Mouse (Mus musculus) ES-Bruce4 (cell line): ENCODE data around the gene Htr1d. TPM values are rescaled to one million over a fixed set of nuclear protein-coding genes. Genes with fewer than 3 reads are reported as not detected.
A peak's percentile ranks its signal among the peaks of the same experiment; 100 is the strongest.

Source experiments
- H3K27ac ChIP-seq: 2 replicates; pipeline ENCODE4 v1.5.1; 2012; ENCODE audit warnings: low read length, inconsistent platforms; ENCODE audit not compliant: insufficient read depth
- H3K27me3 ChIP-seq: 2 replicates; pipeline ENCODE4 v1.6.1; 2012; ENCODE audit warnings: mild to moderate bottlenecking, low read length, inconsistent platforms; ENCODE audit not compliant: control insufficient read depth, poor library complexity, insufficient read depth, severe bottlenecking
- H3K36me3 ChIP-seq: 2 replicates; pipeline ENCODE4 v1.6.1; 2012; ENCODE audit warnings: inconsistent platforms, mild to moderate bottlenecking, low read length, moderate library complexity; ENCODE audit not compliant: control insufficient read depth, poor library complexity, insufficient read depth, severe bottlenecking
- H3K4me1 ChIP-seq: one replicate; pipeline ENCODE4 v1.8.1; 2011; ENCODE audit warnings: low read length; ENCODE audit not compliant: control insufficient read depth, insufficient read depth
- H3K4me3 ChIP-seq: 2 replicates; pipeline ENCODE4 v1.5.1; 2011; ENCODE audit warnings: low read depth, mild to moderate bottlenecking, low read length
- H3K9ac ChIP-seq: 2 replicates; pipeline ENCODE4 v1.6.1; 2012; ENCODE audit warnings: low read depth, mild to moderate bottlenecking, inconsistent platforms; ENCODE audit not compliant: poor library complexity, severe bottlenecking
- H3K9me3 ChIP-seq: replicated peaks from 2 replicates; pipeline ENCODE4 v1.6.1; 2012; ENCODE audit warnings: mild to moderate bottlenecking, low read length, inconsistent platforms; ENCODE audit not compliant: control insufficient read depth, poor library complexity, insufficient read depth, severe bottlenecking
- CTCF ChIP-seq: IDR thresholded peaks from one replicate; pipeline ENCODE4 v1.8.1; 2011; ENCODE audit warnings: low read depth, low read length
- EP300 ChIP-seq: IDR thresholded peaks from 2 replicates; pipeline ENCODE4 v1.6.1; 2011; ENCODE audit warnings: low read depth, low read length; ENCODE audit not compliant: insufficient read depth
- POLR2A ChIP-seq: IDR thresholded peaks from one replicate; pipeline ENCODE4 v1.8.1; 2011; ENCODE audit warnings: low read length; ENCODE audit not compliant: insufficient read depth
- polyA plus RNA-seq: library from polyadenylated mRNA; stranded (reverse); fragments of >200 nt; gene quantifications from 2 replicates; pipeline ENCODE4 v1.2.4, GENCODE M21; 2011; ENCODE audit warnings: low read depth; ENCODE audit not compliant: missing spikeins, insufficient read depth, insufficient read length

Htr1d gene
- polyA plus RNA-seq, 1 experiment = 1.1 TPM

GRCm38 (mm10) chr4:136456516-136457218, 33.3 kb downstream of the Htr1d start:
- no peak overlapping the region for H3K4me3 ChIP-seq
- TF ChIP-seq EP300 (no peak), POLR2A (no peak), CTCF (no peak)
- H3K4me1 ChIP-seq = peaks cover 2% of the 10 kb centered on the region
- no peaks in the 10 kb centered on the region for H3K36me3 ChIP-seq
- H3K9me3 ChIP-seq = no peaks in the 10 kb centered on the region
- peak overlapping the region; percentile 34; the same call in 1 of the 2 replicates for H3K27ac ChIP-seq
- no peaks in the 10 kb centered on the region for H3K27me3 ChIP-seq
- H3K9ac ChIP-seq = no peak overlapping the region

GRCm38 (mm10) chr4:136458276-136458675, 35.0 kb downstream of the Htr1d start:
- no peaks in the 10 kb centered on the region for H3K9me3 ChIP-seq
- no peak overlapping the region for H3K4me3 ChIP-seq
- no peak for TF ChIP-seq EP300
- TF ChIP-seq POLR2A = no peak
- TF ChIP-seq CTCF = no peak
- no peaks in the 10 kb centered on the region for H3K36me3 ChIP-seq
- peaks cover 2% of the 10 kb centered on the region for H3K4me1 ChIP-seq
- H3K27ac ChIP-seq = no peak overlapping the region
- no peaks in the 10 kb centered on the region for H3K27me3 ChIP-seq
- H3K9ac ChIP-seq = no peak overlapping the region

GRCm38 (mm10) chr4:136459210-136459609, 35.9 kb downstream of the Htr1d start:
- no peaks in the 10 kb centered on the region for H3K27me3 ChIP-seq
- H3K36me3 ChIP-seq = no peaks in the 10 kb centered on the region
- H3K9ac ChIP-seq = no peak overlapping the region
- peaks cover 4% of the 10 kb centered on the region for H3K4me1 ChIP-seq
- H3K9me3 ChIP-seq = no peaks in the 10 kb centered on the region
- H3K27ac ChIP-seq = no peak overlapping the region
- no peak overlapping the region for H3K4me3 ChIP-seq
- TF ChIP-seq EP300 (no peak), CTCF (no peak), POLR2A (no peak)

GRCm38 (mm10) chr4:136461206-136461605, 37.9 kb downstream of the Htr1d start:
- Histone ChIP-seq H3K4me3 (0 out of 2 replicates have a peak overlapping the region, but pooled peaks have one; percentile 18), H3K4me1 (peaks cover 4% of the 10 kb centered on the region), H3K9ac (peak overlapping the region; percentile 80), H3K27me3 (no peaks in the 10 kb centered on the region), H3K36me3 (no peaks in the 10 kb centered on the region), H3K9me3 (no peaks in the 10 kb centered on the region), H3K27ac (peak overlapping the region; percentile 90)
- TF ChIP-seq EP300 (peak; percentile 37; the same call in 1 of the 2 replicates), CTCF (no peak), POLR2A (no peak)

GRCm38 (mm10) chr4:136461761-136462085, 38.4 kb downstream of the Htr1d start:
- Histone ChIP-seq H3K36me3 (no peaks in the 10 kb centered on the region), H3K9me3 (no peaks in the 10 kb centered on the region), H3K4me1 (peaks cover 4% of the 10 kb centered on the region), H3K4me3 (peak overlapping the region; percentile 86), H3K27ac (peak overlapping the region; percentile 90), H3K27me3 (no peaks in the 10 kb centered on the region), H3K9ac (peak overlapping the region; percentile 80)
- no peak for TF ChIP-seq EP300
- TF ChIP-seq CTCF = no peak
- no peak for TF ChIP-seq POLR2A

GRCm38 (mm10) chr4:136462086-136462838, 38.9 kb downstream of the Htr1d start, which contains the start of gene 6030445D17Rik:
6030445D17Rik (plus strand) TSS chr4:136462250.
- H3K4me1 ChIP-seq = peaks cover 4% of the 10 kb centered on the region
- no peaks in the 10 kb centered on the region for H3K27me3 ChIP-seq
- H3K9me3 ChIP-seq = no peaks in the 10 kb centered on the region
- TF ChIP-seq EP300 (no peak), CTCF (no peak), POLR2A (no peak)
- H3K9ac ChIP-seq = peak within 1 kb of the TSS; percentile 80
- peak within 1 kb of the TSS; percentile 86 for H3K4me3 ChIP-seq
- no peaks in the 10 kb centered on the region for H3K36me3 ChIP-seq
- peak within 1 kb of the TSS; percentile 90 for H3K27ac ChIP-seq
